ENCODE assay signal across 39 mouse cellular contexts in the genomic region with DNA sequence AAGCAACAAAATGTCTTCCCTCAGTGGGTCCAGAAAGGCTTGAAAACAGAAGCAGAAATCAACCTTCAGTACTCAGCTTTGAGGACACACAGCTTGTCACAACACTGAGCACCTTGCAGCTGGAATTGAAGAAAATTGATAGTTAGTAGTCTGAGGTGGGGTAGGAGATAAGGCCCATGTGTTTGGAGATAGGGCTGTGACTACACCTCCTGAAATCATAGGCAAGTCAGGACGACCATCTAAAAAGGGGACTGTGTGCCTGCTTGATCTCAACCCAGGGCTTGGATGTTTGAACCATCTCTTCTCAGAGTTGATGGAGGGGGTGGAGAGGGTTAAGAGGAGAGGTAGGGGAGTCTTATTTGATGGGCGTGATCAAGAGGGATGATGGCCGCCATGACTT. TPM values are rescaled to one million over a fixed set of nuclear protein-coding genes. Genes with fewer than 3 reads are reported as not detected.
"Had no signal": no experiment of that assay in that cellular context is flagged by ENCODE, and none has a peak within 500 bp of the region (broad histone marks: within the 10 kb centered on the region; RNA-seq: fewer than 3 reads in every experiment).

No protein-coding gene starts in this region.

RNA-seq across cellular contexts. Expression of a gene that starts 29.8 kb away (rescaled TPM):
- total RNA-seq: layer of hippocampus, postnatal 36 days; left cerebral cortex, adult 18-20 months; left cerebral cortex, adult 2 months; left cerebral cortex, adult 8-10 months; left cerebral cortex, postnatal 10 days; left cerebral cortex, postnatal 14 days; left cerebral cortex, postnatal 25 days; left cerebral cortex, postnatal 36 days; left cerebral cortex, postnatal 4 days; liver, adult 2 months; megakaryocyte progenitor cell, adult 5-6 weeks; megakaryocyte, adult 5-6 weeks; megakaryocyte-erythroid progenitor cell, adult 5-6 weeks; midbrain, postnatal 0 days; monocyte, adult 5-6 weeks had no signal
- polyA plus RNA-seq: limb, embryonic 10.5 days; limb, embryonic 11.5 days; limb, embryonic 12.5 days; limb, embryonic 13.5 days; limb, embryonic 14.5 days; limb, embryonic 15.5 days; liver, adult 2 months; liver, embryonic 11.5 days; lung, adult 2 months; lung, embryonic 14.5 days; lung, embryonic 15.5 days; lung, embryonic 16.5 days; lung, postnatal 0 days; macrophage; midbrain, embryonic 10.5 days; midbrain, embryonic 11.5 days; midbrain, embryonic 12.5 days; midbrain, embryonic 13.5 days; midbrain, embryonic 14.5 days; midbrain, embryonic 15.5 days; midbrain, embryonic 16.5 days; midbrain, postnatal 0 days; myocyte; neural tube, embryonic 11.5 days; neural tube, embryonic 12.5 days; neural tube, embryonic 13.5 days had no signal
